Mouse (Mus musculus) cortical plate, adult 2 months (tissue): Measurements from ENCODE around the gene Pkn2.

Experiments
- CTCF ChIP-seq: fragments of 200-500 bp; IDR thresholded peaks from 2 replicates; pipeline ENCODE4 v1.5.1; 2011; ENCODE audit warnings: mild to moderate bottlenecking, control low read depth, low read length; ENCODE audit not compliant: insufficient read depth; ENCODE audit errors: extremely low read depth
- POLR2A ChIP-seq: fragments of 200-500 bp; IDR thresholded peaks from 2 replicates; pipeline ENCODE4 v1.6.1; 2011; ENCODE audit warnings: mild to moderate bottlenecking, low read length, control low read depth; ENCODE audit not compliant: insufficient read depth; ENCODE audit errors: extremely low read depth

- no peak for TF ChIP-seq CTCF
- TF ChIP-seq POLR2A: no peak
These were observed 30.2 kb downstream of the Pkn2 start for GRCm38 (mm10) chr3:142851631-142852030.
